Mouse (Mus musculus) granulocyte monocyte progenitor cell, adult 5-6 weeks (primary cell): Measurements from ENCODE around the gene Mymx. TPM values are rescaled to one million over a fixed set of nuclear protein-coding genes. Genes with fewer than 3 reads are reported as not detected.
"Not testable (repeated sequence)": the region's sequence is repeated elsewhere in the genome, so short reads cannot be mapped to it uniquely, and the experiment has no call there.

Experiments
- ATAC-seq: replicated peaks from 2 replicates; pipeline ENCODE4 v1.8.0; 2016; ENCODE audit warnings: mild to moderate bottlenecking, moderate TSS enrichment, inconsistent platforms; ENCODE audit not compliant: poor library complexity, severe bottlenecking
- total RNA-seq, 2 experiments: library from RNA; stranded (forward) in 1 of 2; stranded (reverse) in 1 of 2; fragments of 200-712, 200-1000 nt in 1 of 2; fragments of >200 nt in 1 of 2; fragmentation: Nextera tagmentation in 1 of 2; gene quantifications; 2 replicates each; pipeline ENCODE4 v1.2.3; 2014 to 2017

Mymx gene
- total RNA-seq (2014; fragmentation: Nextera tagmentation): not detected in 2 replicates
- not detected in 2 replicates for total RNA-seq (2017)

DNA sequence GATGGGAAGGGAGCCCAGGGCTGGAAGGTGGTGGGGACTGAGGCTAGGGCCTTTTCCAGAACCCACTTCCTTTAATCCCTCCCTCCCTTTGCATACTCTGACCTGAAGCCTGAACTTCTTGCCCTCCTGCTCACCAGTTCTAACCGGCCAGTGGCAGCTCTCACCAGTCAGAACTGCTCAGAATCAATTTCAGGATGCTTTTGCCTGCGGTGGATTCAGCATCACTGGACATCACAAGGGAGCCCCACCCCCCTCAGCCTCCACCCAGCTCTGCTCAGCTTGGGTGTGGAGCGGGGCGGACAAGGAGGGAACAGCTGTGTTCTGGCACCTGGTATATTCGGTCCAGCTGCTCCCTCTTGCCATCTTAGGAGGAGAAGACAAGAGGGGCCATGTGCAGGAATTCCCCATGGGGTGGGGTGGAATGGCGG, at the start of gene Mymx:
Gene Mymx (minus strand): TSS at position 226 of the 428 bp plus-strand sequence.
- no peak for ATAC-seq

DNA sequence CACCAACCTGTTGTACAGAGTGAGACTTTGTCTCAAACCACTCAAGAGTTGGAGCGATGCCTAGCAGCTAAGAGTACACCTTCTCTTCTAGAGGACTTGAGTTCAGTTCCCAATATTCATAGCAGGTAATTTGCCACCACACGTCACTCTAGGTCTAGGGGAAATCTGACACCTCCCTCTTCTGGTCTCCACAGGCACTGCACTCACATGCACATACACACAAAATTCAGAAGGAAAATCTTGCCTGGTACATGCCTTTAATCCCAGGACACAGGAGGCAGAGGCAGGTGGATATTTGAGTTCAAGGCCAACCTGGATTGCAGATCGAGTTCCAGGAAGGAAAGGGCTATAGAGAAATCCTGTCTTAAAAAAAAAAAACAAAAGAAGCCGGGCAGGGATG, 42.3 kb upstream of the Mymx start:
- ATAC-seq: no peak

DNA sequence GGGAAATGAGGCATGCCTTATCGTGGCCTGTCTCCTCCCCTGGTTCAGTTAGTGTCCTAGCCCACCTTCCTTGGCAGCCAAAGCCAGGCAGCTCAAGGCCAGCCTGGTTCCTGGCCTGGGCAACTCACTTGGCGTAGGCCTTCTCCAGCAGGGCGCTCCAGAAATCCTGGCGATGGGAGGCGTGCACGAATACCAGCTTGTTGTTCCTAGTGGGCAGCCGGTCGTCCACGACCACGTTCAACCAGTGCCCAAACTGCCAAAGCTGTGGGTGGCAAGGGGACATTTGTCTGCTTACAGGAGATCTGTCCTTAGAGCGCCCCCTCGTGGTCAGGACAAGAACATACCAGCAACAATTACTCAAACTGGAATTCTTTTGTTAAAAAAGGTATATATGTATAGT, 40.8 kb upstream of the Mymx start:
- ATAC-seq: peak; percentile 55; the same call in 1 of the 2 replicates

DNA sequence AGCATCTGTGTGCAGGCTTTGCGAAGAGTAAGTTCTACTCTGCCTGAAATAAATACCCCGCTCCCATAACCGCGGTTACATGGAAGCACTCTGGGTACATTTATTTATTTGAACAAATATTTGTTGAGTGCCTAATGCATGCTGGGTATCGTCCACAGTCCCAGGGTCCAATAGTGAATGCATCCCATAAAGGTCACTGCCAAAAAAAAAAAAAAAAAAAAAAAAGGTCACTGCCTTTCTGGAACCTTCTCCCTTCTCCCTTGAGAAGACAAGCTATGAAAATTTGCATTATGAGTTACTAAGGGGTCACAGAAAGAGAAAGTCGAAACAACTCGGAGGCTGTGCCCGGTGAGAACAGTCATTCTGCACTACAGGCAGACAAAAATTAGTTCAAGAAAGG, 40.1 kb upstream of the Mymx start:
- no peak for ATAC-seq

DNA sequence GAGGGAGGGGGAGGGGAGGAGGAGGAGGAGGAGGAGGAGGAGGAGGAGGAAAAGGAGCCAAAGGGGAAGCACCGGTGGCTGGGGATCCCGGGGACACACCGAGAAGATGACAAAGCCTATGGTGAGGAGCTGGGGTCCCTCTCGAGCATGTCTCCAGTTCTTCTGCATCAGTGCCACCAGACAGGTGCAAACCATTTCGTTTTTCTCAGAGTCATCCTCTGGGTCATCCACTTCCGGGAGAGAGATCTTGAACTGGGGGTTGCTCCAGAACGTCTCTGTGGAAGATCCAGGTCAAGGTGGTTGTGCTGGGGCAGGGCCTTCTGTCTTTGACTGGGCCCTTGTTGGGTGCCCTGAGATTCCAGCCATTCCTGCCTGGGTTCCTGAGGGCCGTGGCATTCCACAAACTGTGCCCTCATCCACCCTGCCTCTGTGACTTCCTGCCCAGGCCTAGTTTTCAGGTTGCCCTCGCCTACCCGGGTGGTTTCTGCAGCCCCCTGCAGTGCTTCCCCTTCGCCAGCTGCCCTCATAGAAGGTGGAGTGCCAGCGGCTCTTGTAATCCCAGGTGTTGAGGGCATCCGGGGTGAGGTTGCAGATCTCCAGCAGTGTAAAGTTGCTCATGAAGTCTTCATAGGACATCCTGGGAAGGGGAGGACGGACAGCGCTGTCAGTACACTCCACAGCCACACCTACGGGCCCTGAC, 36.8 kb upstream of the Mymx start:
- no peak for ATAC-seq

DNA sequence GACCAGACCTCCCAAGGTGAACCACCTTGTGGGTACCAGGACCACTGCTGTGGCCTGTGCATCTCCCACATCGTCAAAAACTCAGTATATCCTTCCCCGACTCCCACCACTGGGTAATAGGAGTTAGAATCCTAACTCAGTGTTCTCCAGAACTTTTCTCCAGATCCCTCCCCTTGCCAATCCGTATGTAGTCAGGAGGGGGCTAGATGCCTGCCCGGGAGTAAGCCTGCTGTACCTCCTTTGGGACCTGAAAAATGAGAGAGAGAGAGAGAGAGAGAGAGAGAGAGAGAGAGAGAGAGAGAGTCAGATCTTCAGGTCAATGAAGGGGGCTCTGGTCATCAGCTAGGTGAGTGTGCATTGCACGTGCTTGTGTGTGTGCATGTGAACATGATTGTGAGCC, 32.1 kb upstream of the Mymx start:
- no peak for ATAC-seq

DNA sequence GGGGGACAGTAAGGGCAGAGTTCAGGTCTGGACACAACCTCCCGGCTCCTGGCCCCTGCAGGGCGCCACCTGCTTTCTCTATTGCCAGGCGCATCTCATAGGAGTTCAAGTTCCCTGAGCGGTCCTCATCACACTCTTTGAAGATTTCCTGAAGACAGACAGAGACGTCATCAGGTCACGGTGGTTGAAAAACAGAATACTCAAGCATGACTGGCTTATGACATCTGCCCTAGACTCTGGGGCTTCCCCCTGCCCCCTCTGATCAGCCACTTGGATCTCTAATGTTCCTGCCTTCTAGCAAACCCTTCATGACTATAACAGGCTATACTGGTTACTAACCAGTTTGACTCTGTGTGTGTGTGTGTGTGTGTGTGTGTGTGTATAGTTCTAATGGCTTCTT, 30.0 kb upstream of the Mymx start:
- ATAC-seq: no peak

DNA sequence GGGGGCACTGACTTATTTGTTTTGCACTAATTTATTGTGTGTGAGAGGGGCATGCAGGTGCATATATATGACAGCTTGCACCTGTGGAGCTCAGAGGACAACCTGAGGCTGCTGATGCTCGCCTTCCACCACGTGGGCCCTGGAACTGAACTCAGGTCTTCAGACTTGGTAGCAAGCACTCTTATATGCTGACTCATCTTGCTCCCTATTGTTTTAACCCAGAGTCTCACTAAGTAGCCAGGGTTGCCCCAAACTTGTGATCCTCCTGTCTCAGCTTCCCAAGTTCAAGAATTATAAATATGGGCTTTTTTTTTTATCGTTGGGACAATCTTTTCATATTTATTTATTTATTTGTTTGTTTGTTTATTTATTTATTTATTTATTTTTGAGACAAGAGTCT, 29.1 kb upstream of the Mymx start:
- ATAC-seq: no peak

DNA sequence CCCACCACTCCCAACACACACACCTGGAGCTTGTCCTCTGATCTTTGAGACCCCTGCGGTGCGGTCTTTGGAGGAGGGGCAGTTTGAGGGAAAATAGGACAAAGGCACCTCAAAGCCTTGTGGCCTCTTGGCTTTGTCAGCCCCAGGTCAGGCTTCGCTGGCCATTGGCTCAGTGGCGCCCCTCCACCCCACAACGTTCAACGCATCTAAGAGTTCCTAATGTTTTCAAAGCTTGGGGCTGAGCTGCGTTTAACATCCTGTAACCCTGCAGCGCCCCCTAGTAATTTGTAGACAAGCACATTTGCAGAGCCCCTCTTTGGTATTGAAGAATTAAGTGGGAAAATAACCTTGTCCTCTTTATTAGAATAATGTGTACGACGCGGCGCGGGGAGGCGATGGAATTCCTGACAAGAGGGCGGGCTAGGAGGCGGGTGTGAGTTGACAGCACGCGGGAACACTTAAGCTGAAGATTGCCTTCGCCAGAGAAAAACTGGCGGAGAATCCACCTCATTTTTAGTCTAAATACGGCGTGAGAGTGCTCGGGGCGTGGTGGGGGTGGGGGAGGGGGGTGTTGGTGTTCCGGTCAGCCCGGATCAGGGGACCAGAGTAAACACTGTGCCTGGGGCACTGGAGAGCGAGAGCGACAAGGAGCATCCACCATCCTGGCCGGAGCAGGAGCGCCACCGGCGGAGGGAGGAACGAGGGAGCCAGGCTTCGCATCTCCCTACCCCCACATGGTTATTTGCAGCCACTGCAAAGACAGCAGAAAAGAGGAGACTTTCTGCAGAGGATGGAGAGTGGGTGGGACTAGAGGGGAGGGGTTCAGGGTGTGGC, 28.2 kb upstream of the Mymx start:
- peak; percentile 51 for ATAC-seq

DNA sequence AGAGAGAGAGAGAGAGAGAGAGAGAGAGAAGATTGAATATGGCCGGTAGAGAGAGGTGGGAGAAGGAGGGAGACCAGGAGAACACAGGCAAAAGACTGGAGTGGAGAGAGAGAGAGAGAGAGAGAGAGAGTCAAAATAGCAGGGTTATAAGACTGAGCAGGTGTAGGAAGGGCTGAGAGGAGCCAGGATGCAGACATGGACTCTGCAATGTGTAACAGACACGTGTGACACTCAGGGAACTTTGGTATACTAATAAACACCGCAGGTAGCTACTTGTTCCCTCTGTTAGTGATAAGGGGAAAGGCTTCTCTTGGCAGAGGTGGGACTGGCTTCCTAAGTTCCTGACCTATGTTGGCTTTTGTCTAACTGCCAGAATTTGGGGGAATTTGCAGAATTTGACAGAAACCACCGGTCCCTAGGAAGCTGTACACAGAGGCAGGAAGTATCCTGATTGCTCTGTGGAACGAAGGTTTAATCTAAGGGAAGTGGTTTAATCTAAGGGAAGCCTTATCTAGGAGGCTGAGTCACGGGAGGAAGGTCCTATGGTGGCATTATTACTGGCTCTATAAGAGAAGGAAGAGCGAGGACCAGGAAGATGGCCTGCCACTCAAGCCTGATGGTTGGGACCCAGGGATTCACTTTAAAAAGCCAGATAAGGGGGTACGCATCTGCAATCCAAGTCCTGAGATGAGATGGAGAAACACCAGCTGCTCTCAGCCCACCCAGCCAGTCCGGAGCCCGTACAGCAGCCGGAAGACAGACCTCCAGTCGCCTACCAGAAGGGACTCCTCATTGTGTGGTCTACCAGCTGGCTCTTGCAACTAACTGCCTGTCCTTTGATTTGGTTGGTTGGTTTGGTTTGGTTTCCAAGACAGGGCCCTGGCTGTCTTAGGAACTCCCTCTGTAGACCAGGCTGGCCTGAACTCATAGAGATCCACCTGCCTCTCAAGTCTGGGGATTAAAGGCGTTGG, 27.3 kb upstream of the Mymx start:
- peak; percentile 25; the same call in 1 of the 2 replicates for ATAC-seq

DNA sequence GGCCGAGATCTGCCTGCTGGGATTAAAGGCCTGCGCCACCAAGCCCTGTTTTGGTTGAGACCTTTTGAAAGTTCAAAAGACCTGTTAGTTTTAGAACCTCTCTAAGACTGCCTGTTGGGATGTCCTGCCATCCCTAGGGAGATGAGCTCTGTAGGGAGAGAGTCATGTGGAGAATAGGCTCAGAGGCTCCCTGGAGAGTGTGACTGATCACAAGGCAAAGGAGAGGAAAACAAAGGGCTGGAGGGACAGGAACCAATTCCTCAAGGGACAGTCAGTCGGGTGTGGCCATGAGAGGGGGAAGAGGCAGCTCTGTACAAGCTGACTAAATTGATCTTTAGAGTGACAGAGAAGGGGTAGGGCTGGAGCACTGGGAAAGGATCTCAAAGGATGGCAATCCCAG, 26.3 kb upstream of the Mymx start:
- no peak for ATAC-seq

DNA sequence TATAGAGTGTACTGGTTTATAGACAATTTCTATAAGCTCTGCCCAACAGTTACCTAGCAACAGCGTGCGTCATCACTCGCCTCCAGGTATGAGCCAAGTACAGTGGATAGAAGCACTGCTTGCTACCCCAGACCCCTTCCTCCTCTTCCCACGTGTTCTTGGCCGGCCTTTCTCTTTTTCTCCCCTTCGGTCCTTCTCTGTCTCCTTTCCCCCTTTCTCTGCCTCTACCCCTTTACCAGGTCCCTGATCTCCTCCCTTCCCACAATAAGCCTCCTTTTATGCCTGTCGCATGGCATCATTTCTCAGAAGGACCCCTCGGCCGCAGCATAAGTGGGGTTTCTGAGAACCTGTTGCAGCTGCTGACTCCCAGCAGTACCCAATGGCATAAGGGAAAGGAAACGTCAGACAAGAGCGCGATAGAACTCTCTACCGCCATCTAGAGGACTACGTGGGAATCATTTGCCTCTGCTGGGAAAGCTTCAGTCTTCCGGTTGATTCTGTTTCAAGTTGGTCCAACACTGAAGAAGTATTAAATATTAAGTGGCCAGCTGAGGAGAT, 24.8 kb upstream of the Mymx start:
- peak; percentile 85 for ATAC-seq

DNA sequence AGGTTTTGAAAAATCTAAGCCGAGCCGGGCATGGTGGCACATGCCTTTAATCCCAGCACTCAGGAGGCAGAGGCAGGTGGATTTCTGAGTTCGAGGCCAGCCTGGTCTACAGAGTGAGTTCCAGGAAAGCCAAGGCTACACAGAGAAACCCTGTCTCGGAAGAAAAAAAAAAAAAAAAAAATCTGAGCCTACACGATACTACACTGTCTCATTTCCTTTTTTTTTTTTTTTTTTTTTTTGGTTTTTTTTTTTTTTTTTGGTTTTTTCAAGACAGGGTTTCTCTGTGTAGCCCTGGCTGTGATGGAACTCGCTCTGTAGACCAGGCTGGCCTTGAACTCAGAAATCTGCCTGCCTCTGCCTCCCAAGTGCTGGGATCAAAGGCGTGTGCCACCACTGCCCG, 21.5 kb upstream of the Mymx start:
- ATAC-seq: not testable (repeated sequence)

DNA sequence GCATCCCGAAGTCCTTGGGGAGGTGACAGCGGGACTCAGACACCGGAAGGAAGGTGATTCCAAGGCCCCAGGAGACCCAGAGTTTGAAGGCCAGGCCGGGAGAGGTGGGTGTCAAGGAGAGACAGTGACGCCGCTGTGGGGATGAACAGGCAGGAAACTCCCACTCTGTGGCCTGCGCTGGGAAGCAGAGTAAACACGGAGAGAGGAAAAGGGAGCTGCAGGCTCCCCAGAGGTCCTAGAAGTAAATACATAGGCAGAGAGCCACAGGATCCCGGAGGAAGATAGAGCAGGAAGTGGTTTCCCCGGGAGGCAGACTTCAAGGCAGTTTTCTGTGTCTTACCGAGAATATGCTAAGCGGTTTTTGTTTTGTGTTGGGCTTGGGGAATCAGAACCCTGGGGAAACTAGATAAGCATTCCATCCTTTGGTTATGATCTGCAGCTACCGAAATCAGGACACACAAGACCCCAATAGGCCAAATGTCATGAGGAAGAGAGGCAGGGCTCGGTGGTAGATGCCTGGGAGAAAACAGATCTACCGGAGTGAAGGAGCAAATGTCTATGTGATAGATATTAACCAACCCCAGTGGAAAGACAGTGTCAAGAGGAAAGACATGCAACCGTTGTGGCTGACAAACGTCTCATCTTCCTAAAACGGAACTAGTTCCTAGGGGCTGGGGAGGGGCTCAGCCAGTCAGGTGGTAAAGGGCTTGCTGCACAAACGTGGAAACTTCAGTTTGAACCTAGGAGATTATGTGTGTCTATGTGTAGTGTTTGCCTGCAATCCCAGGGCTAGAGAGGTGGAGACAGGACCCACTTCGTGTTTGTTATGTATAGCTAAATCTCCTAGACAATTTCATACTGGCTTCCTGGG, 17.7 kb upstream of the Mymx start:
- ATAC-seq: peak; percentile 87

DNA sequence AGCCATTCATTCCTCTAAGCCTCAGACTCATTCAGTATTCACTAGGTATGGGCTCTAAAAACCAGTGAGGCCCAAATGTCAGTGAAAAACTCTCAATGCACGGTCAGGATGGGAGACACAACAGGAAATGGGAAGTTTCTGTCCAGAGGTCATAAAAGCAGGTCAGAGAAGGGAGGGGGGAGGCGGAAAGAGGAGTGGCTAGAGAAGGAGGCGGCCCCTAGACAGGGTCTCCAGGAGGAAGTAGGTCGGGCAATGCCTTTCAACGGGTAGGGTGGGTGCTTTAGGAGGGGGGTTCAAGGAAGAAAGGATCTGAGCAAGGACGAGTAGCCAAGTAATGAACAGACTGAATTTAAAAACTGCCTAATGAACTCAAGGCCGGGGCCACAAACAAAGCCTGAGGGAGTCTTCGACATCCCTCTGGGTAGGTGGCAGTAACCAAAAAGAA, 17.1 kb upstream of the Mymx start:
- ATAC-seq: peak; percentile 68

DNA sequence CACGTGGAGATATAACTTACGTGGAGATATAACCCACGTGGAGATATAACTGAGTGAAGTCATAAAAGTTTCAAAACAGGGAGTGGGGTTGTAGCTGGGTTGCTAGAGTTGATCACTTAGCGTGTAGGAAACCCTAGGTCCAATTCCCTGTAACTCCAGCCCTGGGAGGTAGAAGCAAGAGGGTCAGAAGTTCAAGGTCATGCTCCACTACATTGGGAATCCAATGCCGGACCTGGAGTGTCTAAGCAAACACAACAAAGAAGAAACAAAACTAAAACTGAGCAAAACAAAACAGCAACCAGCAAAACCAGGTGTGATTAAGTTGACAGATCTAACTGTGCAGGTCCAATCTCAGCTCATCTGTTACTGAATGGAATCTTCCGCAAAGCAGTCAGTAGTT, 15.8 kb upstream of the Mymx start:
- no peak for ATAC-seq

DNA sequence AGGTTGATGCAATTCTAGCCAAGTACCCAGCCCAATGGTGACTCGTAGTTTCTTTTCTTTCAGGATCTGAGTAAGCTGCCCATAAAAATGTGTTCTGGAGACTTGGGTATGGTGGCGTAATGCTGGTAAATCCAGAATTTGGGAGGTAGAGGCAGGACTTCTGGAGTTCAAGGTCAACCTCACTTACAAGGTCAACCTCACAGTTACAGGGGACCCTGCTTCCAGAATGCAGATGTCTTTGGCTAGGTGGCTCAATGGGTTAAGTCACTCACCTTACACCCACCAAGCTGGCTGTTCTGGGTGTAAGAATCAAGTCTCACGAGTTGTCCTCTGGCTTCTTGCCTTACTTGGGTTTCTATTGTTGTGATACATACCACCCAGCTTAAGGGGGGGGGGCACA, 14.8 kb upstream of the Mymx start:
- no peak for ATAC-seq

DNA sequence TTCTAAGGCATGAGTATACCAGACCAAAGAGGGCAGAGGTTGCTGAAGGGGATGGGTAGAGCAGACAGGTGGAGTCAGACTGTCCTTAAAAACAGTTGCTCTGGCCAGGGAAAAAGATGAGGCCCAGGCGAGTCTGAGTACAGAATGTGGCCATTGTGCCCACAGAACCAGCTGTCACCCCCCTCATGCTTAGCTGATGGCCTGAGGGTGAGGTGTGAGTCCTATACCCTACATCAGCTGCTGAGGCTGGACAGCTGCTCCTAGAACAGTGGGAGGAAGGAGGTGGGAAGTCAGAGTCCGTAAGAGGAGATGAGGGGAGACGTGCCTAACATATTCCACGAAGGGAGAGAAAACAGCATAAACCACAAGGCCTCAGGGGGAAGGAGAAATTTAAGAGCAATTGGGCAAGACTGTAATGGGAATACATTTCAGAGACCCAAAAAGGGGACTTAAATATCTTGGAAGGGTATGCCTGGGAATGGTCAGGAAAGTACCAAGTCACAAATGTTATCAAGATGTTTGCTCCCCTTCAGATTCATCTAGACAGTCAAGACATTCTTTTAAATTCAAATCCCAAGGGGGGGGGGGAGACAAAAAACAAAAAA, 14.2 kb upstream of the Mymx start:
- ATAC-seq: no peak

DNA sequence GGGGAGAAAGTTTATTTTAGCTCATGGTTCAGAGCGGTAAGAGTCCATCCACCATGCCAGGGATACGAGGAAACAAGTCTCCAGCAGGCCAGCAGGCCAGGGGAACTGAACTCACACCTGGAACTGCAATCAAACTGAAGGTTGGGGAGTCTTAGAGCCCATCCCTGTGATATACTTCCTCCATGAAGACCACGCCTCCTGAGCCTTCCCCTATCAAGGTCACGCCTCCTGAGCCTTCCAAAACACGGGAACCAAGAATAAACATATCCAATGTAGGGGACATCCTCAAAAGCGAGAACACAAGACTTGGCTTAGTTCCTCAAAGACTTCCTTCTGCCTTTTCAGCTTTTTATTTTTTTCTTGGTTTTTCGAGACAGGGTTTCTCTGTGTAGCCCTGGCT, 11.0 kb upstream of the Mymx start:
- ATAC-seq: peak; percentile 98
